Mouse (Mus musculus) c-Kit-positive CD71-negative TER-119-negative erythroid progenitor cells, embryonic 14.5 days (primary cell): ENCODE data around the gene Tmem59l.

Source experiments
- DNase-seq: peaks from one replicate; pipeline ENCODE4 v3.0.0-alpha.2; 2013; ENCODE audit warnings: low read depth

Gene Tmem59l

DNA sequence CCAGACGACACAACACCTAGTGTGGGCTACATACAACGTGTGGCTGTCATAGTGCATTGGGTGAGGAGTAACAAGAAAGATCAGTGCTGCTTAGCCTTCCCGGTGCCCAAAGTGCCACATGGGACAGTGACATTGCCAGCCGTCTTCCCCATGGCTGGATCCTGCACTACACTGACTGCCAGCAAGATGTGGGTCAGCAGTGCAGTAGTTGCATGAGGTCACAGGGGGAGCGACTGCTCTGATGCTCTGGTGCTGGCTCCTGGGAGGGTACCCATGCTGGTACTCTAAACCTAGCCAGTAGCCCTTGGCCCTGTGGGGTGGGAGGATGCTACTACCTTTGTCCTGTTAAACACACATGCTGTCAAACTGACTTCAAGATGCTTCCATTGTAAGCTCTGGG, 27.0 kb downstream of the Tmem59l start:
- DNase-seq = no peak

DNA sequence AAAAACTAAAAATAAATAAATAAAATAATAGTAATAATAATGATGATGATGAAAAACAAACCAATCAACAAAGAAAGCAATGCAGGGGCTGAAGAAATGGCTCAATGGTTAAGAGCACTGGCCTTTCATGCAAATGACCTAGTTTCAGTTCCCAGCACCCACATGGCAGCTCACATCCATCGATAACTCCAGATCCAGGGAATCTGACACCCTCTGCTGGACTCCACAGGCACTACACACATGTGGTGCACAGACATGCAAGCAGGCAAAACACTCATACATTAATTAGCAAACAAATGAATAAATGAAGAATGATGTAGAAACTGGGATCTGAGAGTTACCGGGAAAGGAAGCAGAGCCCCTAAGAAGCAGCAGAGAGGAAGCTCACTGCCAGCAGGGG, 27.5 kb downstream of the Tmem59l start:
- no peak for DNase-seq

DNA sequence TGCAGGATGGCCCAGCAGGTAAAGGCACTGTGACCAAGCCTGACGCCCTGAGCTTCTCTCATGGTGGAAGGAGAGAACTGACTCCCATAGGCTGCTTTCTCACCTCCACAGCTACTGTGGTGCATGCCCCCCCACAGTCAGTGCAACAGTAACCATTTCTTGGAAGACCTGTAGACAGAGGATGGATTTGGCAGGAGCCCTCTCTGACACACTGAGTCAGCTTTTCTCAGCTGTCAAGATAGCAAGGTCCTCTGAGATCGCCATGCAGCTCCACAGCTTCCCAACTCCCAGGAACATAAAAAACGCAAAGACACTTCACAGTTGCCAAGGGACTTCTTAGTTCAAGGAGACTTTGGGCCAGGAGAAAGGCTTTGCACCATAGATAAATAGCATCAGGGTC, 28.7 kb downstream of the Tmem59l start:
- DNase-seq = no peak

DNA sequence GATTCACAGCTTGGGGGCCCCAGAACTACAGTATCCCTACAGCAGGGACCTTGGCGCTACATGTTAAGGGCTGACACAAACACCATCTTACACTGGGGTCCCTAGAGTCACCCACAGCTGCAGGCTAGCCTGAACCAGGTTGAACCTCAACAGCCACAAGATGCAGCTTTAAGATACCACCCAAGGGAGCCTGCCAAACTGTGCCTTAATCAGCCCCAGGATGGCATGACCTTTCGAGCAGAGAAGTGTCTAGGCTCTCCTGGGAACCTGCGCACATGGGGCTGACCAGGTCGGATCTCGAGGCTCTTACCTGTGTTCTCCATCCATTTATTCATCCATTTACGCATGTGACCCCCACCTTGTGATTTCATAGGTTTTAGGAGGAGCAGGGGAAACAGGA, 29.3 kb downstream of the Tmem59l start:
- no peak for DNase-seq

DNA sequence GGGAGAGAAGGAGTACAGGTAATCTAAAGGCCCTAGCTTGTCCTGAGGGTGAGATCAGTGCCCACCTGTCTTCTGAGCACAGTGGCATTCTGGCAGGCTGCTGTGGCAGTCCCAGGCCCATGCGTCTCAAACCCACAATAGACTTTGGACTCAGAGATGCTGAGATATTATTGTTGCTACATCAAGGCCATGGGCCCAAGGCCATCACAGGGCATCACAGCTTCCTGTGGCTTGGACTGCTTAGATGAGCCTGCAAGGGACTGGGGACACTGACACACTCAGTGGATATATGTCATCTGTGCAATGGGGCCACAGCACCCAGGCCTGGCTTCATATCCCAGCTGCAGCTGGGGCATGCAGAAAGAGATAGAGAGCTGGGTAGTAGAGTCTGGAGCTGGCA, 30.2 kb downstream of the Tmem59l start:
- no peak for DNase-seq

DNA sequence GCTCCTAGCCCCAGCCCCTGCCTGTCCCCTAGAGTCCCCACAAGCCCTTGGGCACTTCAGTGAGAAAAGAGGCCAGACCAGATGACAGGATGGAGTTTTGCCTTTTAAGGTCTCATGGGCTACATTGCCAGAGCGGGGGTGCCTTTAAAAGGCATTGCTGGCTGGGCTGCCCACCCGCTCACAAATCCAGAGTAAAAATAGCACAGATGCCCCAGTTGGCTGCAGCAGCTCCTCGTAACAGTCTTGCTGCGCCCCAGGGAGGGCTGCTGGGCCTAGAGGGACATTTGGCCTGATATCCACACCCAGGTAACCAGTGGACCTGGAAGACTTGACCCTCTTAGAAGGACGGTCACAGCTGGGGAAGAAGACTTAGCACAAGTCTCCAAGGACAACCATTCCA, 33.3 kb downstream of the Tmem59l start:
- DNase-seq = no peak

DNA sequence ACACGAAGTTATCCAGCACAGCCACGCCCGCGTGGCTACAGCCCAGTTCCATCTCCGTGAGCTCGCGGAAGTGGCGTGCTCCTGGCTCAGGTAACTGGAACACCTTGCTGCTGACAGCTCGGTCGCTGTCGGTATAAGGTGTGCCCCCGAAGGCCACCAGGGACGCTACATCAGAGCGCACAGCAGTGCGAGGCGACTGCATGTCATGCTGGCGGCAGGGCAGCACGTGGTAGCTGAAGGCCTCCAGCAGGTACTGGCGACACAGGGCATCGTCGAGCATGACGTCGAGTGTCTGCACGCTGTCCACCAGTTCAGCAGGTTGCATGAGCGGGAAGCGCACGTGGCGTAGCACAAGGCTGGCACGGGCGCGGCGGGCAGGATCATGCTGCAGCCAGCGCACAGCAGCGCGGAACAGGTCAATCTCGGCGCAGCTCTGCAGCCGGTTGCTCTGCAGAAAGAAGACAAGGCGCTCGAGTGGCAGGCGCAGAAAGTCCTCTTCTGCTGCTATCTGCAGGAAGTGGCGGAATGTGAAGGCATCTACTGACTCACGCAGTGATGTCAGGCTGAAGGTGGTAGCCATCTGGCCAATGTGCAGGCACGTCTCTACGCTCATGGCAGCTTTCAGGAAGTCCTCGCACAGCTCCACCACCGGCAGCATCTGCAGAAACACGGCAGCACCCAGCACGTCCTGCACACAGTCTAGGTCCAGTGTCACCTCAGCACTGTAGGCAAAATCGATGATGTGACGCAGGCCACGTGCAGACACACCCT, 34.8 kb downstream of the Tmem59l start:
- DNase-seq = no peak

DNA sequence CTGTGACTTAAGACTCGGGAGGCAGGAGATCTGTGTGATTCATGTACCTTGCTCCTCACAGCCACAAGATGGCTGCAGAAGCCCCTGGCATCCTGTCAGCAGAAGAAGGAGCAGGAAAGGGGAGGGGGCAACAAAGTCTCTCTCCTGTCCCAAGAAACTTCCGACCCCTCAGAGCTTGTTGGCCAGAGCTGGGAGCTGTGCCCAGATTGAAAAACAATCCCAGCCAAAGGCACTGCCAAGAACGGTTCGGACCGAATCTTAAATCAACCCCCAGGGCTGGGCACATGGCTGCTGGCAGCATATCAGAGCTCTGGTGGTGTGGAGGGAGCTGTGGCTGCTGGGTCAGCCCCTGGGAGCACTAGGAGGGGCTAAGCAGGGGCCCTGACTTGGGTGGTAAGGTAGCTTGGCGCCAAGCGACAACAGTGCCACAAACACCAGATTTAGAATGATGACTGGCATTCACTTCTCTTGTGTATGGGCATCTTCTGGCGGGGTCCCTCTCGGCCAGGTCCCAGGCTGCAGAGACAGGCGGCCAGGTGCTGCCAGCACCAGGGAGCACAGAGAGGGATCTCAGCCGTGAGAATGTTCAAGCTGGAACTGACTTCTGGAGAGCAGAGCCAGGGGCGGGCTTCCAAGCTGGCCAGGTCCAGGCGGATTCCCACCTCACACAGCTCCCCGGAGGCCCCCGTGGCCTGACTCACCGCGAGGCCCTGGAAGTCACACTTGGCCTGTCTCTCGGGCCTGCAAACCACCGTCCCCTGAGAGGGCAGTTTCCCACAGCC, 39.3 kb downstream of the Tmem59l start:
- DNase-seq = no peak

DNA sequence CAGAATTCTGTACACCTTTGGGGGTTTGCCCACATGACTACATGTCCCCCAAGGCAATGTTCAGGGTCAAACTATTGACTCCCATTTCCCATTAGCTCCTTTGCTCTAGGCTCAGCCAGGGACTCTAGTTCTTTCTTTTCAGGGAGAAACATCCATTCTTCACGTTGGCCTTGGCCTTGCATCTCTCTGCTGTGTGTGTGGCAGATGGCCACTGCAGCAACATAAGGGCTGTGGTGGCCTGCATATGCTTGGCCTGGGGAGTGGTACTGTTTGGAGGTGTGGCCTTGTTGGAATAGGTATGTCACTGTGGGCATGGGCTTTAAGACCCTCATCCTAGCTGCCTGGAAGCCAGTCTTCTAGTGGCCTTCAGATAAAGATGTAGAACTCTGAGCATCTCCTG, 41.2 kb downstream of the Tmem59l start:
- no peak for DNase-seq

DNA sequence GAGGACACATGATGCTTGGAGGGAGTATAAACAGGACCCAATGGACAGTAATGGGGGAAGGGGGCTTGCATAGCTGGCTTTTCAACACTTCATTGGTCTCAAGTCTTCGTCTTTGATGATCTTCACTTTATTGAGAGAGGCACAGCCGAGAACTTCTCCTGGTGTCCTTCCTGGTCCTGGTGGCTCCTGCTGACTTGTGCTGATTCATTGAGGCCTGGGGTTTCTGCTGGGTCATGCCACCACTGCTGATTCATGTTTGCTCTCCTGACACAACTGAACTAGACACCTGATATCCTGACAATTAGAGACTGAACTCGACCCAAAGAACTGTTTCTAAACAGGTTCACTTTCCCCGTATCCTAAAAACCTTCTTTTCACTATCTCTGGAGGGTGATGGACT, 43.8 kb downstream of the Tmem59l start:
- DNase-seq = no peak

DNA sequence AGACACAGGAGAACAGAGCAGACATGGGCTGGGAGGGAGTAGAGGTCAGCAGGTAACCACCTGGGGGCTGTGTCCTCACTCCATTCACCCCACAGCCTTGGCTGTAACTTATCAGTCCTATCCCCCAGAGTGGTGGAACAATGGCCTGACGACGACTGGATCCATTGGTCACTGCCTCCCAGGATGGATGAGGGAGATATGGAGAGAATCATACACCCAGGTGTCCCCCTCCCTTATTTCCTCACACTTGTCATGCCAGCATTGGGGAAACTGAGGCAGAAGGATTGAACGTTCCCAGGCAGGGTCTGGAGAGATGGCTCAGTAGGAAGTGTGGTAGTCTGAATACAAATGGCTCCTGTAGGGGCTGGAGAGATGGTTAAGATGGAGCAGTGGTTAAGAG, 45.6 kb downstream of the Tmem59l start:
- DNase-seq = no peak

DNA sequence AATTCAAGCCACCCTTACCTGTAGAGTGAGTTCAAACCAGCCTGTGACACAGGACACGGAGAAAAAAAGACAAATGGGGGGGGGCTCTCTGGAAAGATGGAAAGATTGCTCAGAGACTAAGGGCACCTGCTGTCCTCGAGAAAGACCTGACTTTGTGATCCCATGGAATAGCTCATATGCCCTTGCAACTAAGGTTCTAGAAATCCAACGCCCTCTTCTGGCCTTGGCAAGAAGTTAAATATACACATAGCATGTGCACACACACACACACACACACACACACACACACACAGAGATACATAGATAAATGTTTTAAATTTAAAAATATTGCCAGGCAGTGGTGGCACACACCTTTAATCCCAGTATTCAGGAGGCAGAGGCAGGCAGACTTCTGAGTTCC, 46.9 kb downstream of the Tmem59l start:
- no peak for DNase-seq

DNA sequence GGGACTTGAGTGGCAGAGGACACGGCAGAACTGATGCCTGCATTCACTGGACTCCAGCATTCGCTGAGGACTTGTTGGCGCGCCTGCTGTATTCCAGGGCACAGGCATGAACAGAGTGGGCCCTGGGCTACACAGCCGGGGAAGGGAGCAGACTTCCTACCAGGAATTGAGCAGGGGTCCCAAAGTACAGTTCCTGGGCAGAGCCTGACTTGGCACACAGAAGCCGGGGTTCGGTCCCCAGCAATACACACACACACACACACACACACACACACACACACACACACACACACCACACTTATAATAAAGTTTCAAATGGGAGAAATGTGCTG, 47.3 kb downstream of the Tmem59l start:
- DNase-seq = no peak

DNA sequence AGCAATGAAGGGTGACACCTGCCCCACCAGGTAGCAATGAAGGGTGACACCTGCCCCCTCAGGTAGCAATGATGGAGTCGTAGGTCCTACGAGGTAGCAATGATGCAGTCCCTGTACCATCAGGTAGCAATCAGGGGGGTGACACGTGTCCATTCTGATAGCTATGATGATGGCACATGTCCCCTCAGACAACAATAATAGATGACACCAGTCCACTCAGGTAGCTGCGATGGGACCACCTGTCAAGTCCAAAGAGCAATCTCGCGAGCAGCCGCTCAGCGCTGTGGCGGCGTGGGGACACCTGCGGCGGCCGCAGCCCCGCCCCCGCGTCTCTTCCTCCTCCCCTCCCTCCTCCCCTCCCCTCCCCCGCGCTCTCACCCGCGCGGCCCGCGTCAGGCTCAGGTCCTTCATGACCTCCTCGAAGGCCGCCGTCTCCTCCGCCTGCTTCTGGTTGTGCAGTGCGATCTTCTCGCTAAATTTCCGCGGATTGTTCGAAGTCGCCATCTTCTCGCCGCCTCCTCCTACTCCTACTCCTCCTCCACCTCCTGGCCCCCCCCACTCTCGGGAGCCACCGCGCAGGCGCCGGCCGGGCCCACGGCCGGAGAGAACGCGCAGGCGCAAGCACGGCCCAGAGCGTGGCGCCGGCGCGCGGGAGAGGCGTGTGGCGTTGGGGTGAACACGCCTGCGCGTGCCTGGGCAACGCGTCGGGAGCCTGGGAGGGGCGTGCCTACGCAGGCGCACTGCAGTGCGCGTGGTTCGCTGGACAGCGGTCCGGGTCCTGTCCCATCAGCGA, 47.9 kb downstream of the Tmem59l start, which contains the start of gene Crtc1:
Crtc1 (minus strand) TSS at position 525 of the 793 bp plus-strand sequence.
- DNase-seq = peak; percentile 89

DNA sequence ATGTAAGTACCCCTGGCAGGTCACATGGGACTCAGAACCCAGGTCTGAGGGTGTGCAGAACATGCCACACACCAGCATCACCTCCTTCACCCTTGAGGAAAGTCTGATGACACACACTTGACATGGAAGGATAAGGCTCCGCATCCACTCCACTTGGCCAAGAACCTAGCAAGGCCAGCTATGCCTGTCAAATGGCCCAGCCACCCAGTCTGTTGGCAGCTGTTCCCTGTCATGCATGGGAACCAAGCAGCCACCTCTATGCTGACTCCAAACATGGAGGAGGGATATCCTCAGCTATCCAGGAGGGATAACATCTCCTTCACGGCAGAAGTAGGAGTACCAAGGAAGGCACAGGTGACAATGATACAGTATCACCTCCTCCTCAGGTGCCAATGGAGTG, 48.7 kb downstream of the Tmem59l start:
- DNase-seq = no peak

DNA sequence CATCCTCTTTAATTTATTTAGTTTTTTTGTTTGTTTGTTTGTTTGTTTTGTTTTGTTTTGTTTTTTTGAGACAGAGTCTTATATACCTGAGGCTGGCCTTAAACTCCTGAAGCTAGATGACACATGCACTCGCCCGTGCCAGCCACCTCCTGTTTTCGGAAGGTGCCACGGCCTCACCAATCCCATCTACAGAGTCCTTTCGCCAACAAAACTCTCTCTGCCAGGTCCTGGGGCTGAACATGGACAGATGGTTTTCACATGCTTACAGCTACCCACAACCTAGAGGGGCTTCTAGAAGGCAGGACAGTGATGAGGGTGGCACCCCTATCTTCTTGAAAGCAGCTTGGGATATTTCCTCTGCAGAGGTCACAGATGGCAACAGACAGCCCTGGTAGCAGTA, 52.0 kb downstream of the Tmem59l start:
- no peak for DNase-seq
